Mouse (Mus musculus) stomach, postnatal 0 days (tissue): ENCODE data around the gene Hcfc1. TPM values are rescaled to one million over a fixed set of nuclear protein-coding genes. Genes with fewer than 3 reads are reported as not detected.
A peak's percentile ranks its signal among the peaks of the same experiment; 100 is the strongest.

Source experiments
- ATAC-seq: fragments of 200-750 bp; cut with Nextera tagmentation; 2 replicates; pipeline ENCODE4 v1.8.0; 2017; ENCODE audit not compliant: low FRiP score, low TSS enrichment
- DNase-seq: peaks from one replicate; pipeline ENCODE4 v3.0.0-alpha.2; 2016; ENCODE audit warnings: low spot score
- H3K27ac ChIP-seq: fragments of 300-500 bp; sonication (generic); replicated peaks from 2 replicates; pipeline ENCODE4 v1.5.1; 2014; ENCODE audit warnings: mild to moderate bottlenecking, control low read depth
- H3K27me3 ChIP-seq: fragments of 300-500 bp; sonication (generic); 2 replicates; pipeline ENCODE4 v1.6.1; 2014; ENCODE audit warnings: low read length; ENCODE audit not compliant: control insufficient read depth, insufficient read depth
- H3K36me3 ChIP-seq: fragments of 300-500 bp; sonication (generic); 2 replicates; pipeline ENCODE4 v1.6.1; 2014; ENCODE audit warnings: low read length, mixed read lengths; ENCODE audit not compliant: control insufficient read depth, insufficient read depth
- H3K4me1 ChIP-seq: fragments of 300-500 bp; sonication (generic); replicated peaks from 2 replicates; pipeline ENCODE4 v1.6.1; 2014; ENCODE audit warnings: antibody characterized with exemption; ENCODE audit not compliant: control insufficient read depth, insufficient read depth
- H3K4me2 ChIP-seq: fragments of 300-500 bp; sonication (generic); replicated peaks from 2 replicates; pipeline ENCODE4 v1.6.1; 2014; ENCODE audit warnings: low read depth, mild to moderate bottlenecking, control low read depth, moderate library complexity
- H3K4me3 ChIP-seq: fragments of 300-500 bp; sonication (generic); 2 replicates; pipeline ENCODE4 v1.5.1; 2014; ENCODE audit warnings: low read depth, low read length, control low read depth
- H3K9ac ChIP-seq: fragments of 300-500 bp; sonication (generic); 2 replicates; pipeline ENCODE4 v1.6.1; 2014; ENCODE audit warnings: mild to moderate bottlenecking, low read length, control low read depth, mixed read lengths
- H3K9me3 ChIP-seq: fragments of 300-500 bp; sonication (generic); 2 replicates; pipeline ENCODE4 v1.6.1; 2016; ENCODE audit warnings: low read length; ENCODE audit not compliant: control insufficient read depth
- CTCF ChIP-seq: IDR thresholded peaks from 2 replicates; pipeline ENCODE4 v1.5.1; 2016; ENCODE audit warnings: antibody characterized with exemption, low read depth, mild to moderate bottlenecking, moderate library complexity
- EP300 ChIP-seq: optimal IDR thresholded peaks from 2 replicates; pipeline ENCODE3; 2016; ENCODE audit warnings: antibody characterized with exemption
- WGBS: fragments of 180-500 bp; shearing (Covaris S2); extraction: QIAGEN DNeasy Blood & Tissue Kit; methylation state at CpG from one replicate; pipeline ENCODE4 v1.1.7; 2014; 5-methylcytosine and 5-hydroxymethylcytosine counted together
- polyA plus RNA-seq: library from polyadenylated mRNA; unstranded; fragments of >200 nt; fragmentation: Nextera tagmentation; extraction: Ambion mirVana; gene quantifications from 2 replicates; pipeline ENCODE4 v1.2.1, GENCODE M21; 2015

Hcfc1 gene
- polyA plus RNA-seq, 1 experiment from 2014 or later, result 16.5 TPM

DNA sequence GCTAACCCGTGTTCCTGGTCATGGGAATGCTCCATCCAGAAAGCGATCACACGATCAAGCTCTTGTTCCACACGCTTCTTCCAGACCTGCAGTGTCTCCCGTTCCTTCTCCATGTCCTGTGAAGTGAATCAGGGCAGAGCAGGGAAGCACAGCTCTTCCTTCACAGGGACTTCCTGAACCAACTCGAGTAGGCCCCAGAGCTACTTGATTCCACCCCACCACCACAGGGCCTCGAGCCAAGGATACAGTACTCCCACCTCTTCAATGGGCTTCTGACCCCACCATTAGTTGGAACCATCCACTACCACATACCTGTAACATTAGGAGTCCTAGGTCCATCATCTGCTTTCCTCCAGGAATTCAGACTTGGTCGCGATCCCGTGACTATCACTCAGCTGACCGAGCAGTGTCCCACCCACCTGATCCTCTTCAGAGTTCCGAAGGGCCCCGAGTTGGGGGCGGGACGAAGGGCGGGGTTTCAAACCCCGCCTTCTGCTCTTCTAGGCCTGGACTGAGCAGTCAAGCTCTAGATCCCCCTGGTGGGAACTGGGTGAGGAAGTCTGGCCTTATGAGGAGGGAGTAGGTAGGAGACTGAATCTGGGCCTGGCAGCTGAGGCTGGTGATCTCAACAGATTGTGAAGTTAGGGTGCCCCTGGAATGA, 35.6 kb downstream of the Hcfc1 start, which contains the start of gene Renbp:
TSS of gene Renbp (minus strand) at position 449 of the 661 bp plus-strand sequence.
- no peaks in the 10 kb centered on the region for H3K9me3 ChIP-seq
- no peak within 1 kb of the TSS for H3K27ac ChIP-seq
- H3K4me3 ChIP-seq, result peak within 1 kb of the TSS; percentile 31
- TF ChIP-seq EP300 (no peak), CTCF (peak; percentile 55)
- DNase-seq (peak; percentile 55), ATAC-seq (peak; percentile 87)
- no peak within 1 kb of the TSS for H3K9ac ChIP-seq
- peak within 1 kb of the TSS; percentile 45 for H3K4me2 ChIP-seq
- no peaks in the 10 kb centered on the region for H3K36me3 ChIP-seq
- H3K4me1 ChIP-seq, result no peaks in the 10 kb centered on the region
- WGBS, result 41% methylated on average over 17 of the region's 17 CpGs
- no peaks in the 10 kb centered on the region for H3K27me3 ChIP-seq

DNA sequence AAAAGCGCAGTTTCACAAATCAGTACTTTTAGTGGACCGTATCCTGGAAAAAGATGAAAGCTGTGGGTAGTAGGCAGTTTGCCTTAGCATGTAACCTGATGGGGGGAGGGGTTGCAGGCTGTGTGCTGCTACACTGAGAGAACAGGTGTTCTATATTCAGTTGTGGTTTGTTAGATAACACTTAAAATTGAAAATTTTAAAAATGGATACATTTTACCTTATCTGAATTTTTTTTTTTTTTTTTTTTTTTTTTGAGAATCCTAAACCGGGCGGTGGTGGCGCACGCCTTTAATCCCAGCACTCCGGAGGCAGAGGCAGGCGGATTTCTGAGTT, 43.6 kb downstream of the Hcfc1 start:
- TF ChIP-seq CTCF, result no peak
- no peak for TF ChIP-seq EP300
- Histone ChIP-seq H3K4me1 (no peaks in the 10 kb centered on the region), H3K27me3 (no peaks in the 10 kb centered on the region), H3K4me3 (peak overlapping the region; percentile 49), H3K27ac (no peak overlapping the region), H3K4me2 (peak overlapping the region; percentile 59), H3K9me3 (no peaks in the 10 kb centered on the region), H3K9ac (peak overlapping the region; percentile 47; the same call in 1 of the 2 replicates), H3K36me3 (peaks cover 2% of the 10 kb centered on the region; the same call in 1 of the 2 replicates)
- DNase-seq (no peak), ATAC-seq (no peak)
- WGBS, result 69% methylated on average over 8 of the region's 8 CpGs

DNA sequence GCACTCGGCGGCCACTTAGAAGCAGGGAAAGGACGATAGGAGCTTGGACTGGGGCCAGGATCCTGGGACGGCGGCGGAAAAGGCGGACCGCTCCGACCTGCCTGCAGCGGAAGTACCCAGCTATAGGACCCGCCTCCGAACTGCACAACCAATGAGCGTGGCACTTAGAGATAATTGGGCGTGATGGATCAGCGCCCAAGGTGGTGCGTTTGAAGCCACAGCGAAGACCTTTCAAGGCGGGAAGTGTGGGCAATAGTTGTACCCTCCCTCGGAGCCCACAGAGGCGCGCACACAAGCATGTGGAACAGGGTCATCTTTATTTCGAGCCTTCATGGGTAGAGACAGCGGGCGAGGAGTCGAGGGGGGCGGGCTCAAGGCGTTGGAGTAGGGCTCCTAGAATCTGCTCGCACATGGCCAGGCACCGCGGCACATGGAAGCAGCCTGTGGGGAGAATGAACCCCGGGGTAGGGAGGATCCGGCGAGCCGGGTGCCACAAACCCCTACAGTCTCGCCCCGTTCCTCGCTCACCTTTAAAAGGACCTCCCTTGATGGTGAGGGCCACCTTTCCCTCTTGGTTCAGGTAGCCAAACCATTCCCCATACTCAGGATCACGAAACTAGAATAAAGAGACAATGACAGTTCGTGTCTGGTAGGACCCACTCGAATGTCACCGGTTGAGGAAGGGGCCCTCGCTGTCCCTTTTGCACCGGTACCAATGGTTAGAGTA, 44.2 kb downstream of the Hcfc1 start, which contains the start of the genes Arhgap4 and Naa10:
TSS of gene Arhgap4 (minus strand) at position 48 of the 727 bp plus-strand sequence.
TSS of gene Naa10 (minus strand) at position 122 of the 727 bp plus-strand sequence.
- H3K4me3 ChIP-seq, result peak within 1 kb of the TSS; percentile 49
- H3K27ac ChIP-seq, result peak within 1 kb of the TSS; percentile 69
- H3K27me3 ChIP-seq, result no peaks in the 10 kb centered on the region
- H3K4me2 ChIP-seq, result peak within 1 kb of the TSS; percentile 59
- ATAC-seq (peak; percentile 97), DNase-seq (peak; percentile 90)
- no peak for TF ChIP-seq EP300
- no peak for TF ChIP-seq CTCF
- no peaks in the 10 kb centered on the region for H3K9me3 ChIP-seq
- 12% methylated on average over 43 of the region's 43 CpGs for WGBS
- peak within 1 kb of the TSS; percentile 60 for H3K9ac ChIP-seq
- peaks cover 2% of the 10 kb centered on the region; the same call in 1 of the 2 replicates for H3K36me3 ChIP-seq
- no peaks in the 10 kb centered on the region for H3K4me1 ChIP-seq

DNA sequence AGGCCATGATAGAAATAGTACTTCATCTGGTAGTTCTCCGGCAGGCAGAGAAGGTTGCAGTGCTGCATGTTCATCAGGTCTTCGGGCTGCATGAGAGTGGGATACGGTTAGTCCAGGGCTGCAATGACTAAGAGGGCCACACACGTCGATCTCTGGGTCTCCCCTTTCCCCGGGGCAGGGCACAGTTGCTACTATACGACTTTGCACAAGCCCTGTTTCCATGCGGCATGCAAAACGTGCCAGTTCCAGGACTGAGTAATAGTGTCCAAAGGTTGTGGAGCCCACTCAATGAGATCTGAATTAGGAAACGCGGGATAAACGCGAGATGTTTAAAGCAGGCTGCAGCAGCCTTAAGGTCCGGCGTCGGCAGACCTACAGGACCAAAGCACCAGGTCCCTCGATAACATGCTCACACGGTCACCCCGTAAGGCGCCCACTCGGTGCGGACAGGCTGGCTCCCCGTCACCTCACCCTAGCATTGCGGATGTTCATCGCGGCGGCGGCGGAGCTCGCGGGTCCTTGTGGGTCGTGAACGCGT, 44.8 kb downstream of the Hcfc1 start:
- Histone ChIP-seq H3K4me3 (peak overlapping the region; percentile 49), H3K27ac (peak overlapping the region; percentile 69), H3K36me3 (peaks cover 2% of the 10 kb centered on the region; the same call in 1 of the 2 replicates), H3K9ac (peak overlapping the region; percentile 60), H3K9me3 (no peaks in the 10 kb centered on the region), H3K4me2 (peak overlapping the region; percentile 59), H3K27me3 (no peaks in the 10 kb centered on the region), H3K4me1 (no peaks in the 10 kb centered on the region)
- TF ChIP-seq EP300, result no peak
- TF ChIP-seq CTCF, result no peak
- ATAC-seq (peak; percentile 54), DNase-seq (peak; percentile 16)
- 23% methylated on average over 33 of the region's 34 CpGs for WGBS

DNA sequence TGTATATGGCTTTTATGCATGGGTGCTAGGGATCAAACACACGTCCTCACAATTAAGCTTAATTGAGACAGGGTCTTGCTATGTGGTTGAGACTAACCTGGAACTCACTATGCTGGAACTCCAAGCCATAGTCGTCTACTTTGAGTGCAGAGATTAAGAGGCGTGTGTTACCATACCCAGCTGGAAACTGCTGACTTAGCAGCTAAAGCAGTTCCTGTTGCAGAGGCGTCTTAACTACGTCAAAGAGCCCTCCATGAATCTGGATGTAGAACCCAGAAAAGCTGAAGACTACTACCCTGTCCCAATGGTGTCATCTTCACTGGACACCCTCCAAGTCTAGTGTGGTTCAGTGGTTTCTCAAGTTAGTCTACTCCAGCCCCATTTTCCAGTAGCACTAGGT, 47.5 kb downstream of the Hcfc1 start:
- ATAC-seq (no peak), DNase-seq (no peak)
- 84% methylated on average over 5 of the region's 5 CpGs for WGBS
- no peak overlapping the region for H3K4me2 ChIP-seq
- no peaks in the 10 kb centered on the region for H3K27me3 ChIP-seq
- no peak overlapping the region for H3K9ac ChIP-seq
- peaks cover 2% of the 10 kb centered on the region; the same call in 1 of the 2 replicates for H3K36me3 ChIP-seq
- H3K9me3 ChIP-seq, result no peaks in the 10 kb centered on the region
- no peak for TF ChIP-seq CTCF
- no peak for TF ChIP-seq EP300
- no peaks in the 10 kb centered on the region for H3K4me1 ChIP-seq
- H3K27ac ChIP-seq, result no peak overlapping the region
- H3K4me3 ChIP-seq, result no peak overlapping the region
